Mouse (Mus musculus) kidney, postnatal 36 days (tissue): Measurements from ENCODE around the gene Ebf4.
A peak's percentile ranks its signal among the peaks of the same experiment; 100 is the strongest.
"Not testable (repeated sequence)": the region's sequence is repeated elsewhere in the genome, so short reads cannot be mapped to it uniquely, and the experiment has no call there.

ENCODE experiments used
- DNase-seq, 2 experiments: peaks; one replicate each; pipeline ENCODE4 v3.0.0; 2021 to 2022; ENCODE audit warnings: mixed read lengths in 2 of 2

The Ebf4 gene

DNA sequence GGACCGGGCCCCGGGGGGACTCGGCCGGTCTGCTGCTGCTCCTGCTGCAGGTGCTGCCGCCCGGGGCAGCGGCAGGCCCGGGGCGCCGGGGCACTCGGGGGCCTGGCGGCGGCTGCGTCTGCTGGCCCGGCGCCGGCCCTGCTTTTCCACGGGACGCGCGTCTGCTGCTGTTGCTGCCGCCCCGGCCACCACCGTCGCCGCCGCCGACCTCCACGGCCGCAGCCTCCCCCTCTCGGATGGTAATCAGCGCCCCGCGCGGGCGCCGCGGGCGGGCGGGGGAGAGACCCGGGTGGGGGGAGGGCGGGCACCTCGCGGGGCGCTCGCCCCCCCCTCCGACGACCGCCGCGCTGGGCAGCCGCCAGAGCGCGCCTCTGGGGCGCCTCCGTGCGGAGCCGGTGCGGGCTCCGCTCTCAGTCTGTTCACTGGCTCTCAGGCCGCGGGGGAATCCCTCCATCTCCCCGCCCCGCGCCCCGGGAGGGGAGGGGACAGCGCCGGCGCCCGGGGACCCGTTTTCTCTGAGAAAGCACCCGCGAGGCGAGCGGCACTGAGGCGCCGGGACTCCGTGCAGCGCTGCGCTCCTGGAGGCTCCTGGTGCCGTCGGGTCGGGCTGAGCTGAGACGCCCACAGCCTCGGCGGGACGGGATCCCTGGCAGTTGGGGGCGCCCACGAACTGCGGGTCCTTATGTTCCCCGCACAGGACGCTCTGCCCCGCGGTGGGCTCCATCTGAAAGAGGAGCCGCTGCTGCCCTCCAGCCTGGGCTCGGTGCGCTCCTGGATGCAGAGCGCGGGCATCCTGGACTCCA, 563 bp downstream of the Ebf4 start:
- peak; percentile 34 to 59 for DNase-seq

DNA sequence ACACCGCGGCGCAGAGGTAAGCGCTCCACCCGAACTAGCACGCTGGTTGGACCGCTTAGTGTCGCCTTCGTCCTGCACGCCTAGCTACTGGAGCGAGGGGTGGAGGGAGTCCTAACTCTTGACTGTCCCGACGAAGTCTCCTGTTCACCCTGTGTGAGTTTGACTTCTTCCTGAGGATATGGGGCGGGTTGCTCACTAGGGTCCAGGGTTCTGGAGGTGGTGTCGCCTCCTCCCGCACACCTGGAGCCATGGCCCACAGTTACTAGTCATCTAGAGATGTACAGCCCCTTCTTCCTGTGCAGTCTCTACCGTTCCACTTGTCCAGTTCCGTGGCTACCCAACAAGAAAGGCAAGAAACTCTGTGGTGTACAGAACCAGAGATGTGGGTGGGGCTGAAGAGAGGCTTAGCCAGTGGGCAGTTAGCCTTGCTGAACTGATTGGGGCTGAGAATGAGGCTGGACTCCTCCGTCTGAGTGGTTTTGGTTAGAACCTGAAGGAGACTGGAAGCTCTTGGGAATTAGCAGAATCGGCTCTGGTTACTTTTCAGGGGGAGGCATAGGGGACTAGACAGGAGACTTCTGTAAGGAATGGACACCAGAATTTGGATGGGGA, 1.3 kb downstream of the Ebf4 start:
- DNase-seq, result no peak

DNA sequence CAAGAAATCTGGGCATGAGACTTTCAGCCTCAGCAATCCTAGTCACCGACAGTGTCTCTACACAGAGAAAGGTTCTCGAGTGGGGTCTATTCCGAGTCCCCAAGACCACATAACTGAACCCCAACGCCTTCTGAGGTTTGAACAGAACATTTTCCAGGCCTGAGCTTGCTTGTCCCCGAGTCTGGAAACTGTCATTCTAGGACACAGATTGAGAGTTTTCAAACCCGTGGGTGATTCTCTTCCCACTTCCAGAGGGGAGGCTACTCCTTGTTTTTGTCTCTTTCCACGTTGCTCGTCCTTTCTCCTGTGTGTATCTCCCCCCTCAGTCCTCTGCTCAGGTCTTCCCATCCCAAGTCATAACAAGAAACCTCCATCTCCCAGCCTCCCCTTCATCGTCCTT, 2.6 kb downstream of the Ebf4 start:
- DNase-seq, result no peak

DNA sequence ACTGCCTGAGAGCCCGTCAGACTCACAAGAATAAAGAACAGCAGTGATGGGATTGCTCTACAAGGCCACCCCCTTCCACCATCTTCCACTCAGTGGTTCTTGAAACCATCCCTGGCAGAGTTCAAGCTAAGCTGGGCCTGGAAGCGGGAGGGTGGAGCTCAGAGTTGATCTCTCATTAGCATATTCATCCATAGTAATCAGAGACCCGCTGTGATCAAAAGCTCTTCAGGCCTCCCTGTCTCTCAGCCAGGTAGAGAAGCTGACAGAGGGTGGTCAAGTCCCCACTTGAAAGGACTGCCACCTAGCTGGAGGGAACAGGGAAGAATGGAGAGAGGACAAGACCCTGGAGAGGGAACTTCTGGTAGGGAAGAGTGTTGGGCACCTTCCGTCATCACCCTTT, 8.0 kb downstream of the Ebf4 start:
- no peak for DNase-seq

DNA sequence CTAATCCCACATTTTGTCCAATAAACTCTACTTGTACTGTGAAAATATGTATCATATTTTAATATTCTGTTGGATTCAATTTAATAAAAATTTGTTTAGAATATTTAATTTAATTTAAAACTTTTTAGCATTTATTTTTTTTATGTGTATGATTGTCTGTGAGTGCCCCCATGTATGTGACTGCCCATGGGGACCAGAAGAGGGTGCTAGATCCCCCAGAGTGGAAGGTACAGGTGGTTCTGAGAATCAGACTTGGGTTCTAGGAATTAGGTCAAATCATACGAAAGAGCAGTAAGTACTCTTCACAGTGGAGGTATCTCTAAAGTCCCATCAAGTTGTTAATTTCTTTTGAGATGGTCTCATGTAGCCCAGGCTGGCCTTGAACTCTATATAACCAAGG, 32.1 kb downstream of the Ebf4 start:
- DNase-seq, result no peak

DNA sequence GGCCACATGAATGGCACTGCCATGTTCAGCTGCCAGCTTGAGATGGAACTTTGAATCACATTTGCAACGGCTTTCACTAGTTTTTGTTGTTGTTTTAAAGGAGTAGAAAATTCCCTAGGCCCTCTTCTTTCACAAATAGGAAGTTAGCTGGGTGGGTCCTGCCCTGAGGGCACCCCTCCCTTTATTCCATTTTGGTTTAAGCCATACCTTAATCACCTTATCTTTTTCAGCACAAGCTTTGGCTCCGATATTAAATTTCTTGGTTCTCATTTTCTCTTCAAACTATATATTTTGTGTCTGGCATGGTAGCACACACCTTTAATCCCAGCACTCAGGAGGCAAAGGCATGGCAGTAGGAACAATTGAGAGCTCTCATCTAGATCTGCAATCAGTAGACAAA, 34.5 kb downstream of the Ebf4 start:
- DNase-seq, result no peak

DNA sequence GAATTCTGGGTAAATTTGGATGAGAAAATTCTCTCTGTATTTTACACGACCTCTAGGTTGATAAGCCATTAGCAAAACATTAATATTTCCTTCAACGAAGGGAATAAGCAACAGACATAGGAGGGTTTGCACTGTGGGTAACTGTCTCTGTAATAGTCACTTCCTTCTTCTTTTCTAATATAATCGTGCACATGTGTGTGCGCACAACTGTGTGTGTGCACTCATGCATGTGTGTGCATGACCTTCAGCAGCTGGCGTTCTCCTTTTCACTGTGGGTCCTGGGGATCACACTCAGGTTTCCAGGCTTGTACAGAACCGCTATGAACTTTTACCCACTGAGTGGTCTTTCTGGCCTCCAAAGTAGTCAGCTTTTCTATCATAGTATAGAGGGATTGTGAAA, 40.1 kb downstream of the Ebf4 start:
- DNase-seq, result no peak

DNA sequence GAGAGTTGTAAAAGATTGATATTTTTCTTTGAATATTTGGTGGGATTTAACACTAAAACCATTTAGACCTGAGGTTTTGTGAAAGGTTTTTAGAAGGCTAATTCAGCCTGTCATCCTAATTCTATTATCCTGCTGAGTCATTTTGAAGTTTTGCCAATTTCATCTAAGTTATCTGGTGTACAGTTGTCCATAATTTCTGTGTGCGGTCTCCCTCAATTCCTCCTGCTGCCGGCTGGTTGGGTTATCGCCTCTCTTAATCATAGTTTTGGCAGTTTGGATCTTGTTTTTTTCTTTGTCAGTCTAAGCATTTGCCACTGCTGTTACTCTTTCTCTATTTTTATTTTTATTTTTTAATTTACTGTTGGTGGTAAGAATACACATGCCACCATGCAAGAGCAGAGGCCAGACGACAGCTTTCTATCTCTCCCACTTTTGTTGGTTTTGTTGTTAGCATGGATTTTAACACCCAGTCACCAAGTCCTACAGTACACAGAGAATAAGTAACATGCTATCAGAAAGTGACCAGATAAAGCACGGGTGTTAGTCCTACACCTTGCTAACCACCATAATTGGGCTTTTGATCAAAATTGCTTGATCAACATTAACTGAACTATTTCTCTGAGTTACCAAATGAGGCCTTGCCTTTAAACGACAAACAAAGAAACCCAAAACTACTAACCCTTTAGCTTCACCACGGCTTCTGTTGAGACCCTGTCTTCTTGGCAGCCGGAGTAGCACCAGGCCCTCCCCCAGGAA, 45.7 kb downstream of the Ebf4 start:
- no peak for DNase-seq

DNA sequence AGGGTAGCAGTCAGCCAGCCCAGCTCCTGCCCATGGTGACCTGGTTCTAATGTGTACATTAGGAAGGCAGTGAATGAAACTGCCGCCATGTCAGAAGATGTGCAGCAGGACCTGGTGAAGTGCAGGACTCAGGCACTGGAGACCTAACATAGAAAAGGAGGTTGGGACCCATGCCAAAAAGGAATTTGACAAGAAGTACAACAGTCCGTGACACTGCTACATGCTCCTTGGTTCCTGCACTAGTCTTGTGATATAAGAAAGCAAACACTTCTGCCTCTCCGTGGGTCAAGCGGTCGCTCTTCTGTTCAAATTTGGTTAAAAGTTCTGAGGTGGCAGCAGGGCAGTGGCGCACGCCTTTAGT, 46.2 kb downstream of the Ebf4 start:
- DNase-seq, result no peak

DNA sequence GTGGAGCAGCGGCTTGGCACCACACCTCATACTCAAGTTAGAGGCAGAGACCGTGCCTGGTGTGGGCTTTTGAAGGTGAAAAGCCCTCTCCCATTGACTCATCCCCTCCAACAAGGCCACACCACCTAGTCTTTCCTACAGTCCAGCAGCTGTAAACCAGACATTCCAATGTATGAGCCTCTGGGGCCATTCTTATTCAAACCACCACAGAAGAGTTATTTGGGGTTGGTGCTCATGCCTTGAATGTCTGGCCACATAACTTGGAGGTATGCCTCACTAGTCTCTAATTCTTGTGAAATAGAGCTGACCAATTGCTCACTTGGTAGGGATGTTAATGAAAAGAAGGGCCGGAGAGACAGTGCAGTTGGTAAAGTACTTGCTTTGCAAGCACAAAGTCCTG, 55.4 kb downstream of the Ebf4 start:
- DNase-seq, result no peak

DNA sequence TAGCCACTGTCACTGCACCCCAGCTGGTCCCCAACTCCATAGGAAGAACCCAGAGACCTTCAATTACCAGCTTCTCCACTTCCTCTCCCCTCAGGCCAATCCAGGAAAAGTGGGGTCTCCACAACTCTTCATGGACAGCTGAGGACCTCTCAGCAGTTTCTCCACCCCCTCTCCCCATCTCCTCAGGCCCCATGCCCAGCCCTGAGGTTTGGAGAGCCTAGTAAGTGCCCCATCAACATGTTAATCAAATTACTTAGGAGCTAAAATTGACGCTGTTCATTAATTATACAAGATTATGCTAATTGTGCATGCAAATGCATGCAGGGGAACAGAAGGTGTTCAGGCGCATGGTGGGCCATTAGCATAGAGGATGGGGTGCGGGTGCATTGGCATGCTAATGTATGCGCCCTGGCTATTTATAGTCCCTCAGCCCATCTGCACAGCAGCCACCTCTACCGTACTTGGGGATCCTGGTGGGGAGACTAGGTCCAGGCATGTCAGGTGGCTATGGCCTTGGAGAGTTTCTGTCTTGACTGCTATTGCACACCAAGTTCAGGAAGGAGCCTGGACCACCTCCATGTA, 56.9 kb downstream of the Ebf4 start:
- no peak for DNase-seq

DNA sequence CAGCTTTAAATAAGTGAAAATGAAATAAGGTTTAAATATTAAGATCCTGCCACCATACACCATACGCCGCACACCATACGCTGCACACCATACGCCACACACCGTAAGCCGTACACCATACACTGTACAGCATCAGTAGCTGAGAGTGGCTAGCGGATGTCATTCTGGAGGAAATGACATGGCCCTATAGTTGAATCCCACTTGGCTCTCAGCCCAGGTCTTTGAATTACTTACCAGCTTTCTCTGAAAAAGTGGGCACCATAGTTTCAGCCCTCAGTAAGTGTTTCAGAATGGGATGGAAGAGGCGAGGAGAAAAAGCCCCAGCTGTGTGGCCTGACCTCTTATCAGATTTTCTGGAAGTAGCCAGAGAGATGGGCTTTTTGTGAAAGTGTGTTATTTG, 58.4 kb downstream of the Ebf4 start:
- no peak for DNase-seq

DNA sequence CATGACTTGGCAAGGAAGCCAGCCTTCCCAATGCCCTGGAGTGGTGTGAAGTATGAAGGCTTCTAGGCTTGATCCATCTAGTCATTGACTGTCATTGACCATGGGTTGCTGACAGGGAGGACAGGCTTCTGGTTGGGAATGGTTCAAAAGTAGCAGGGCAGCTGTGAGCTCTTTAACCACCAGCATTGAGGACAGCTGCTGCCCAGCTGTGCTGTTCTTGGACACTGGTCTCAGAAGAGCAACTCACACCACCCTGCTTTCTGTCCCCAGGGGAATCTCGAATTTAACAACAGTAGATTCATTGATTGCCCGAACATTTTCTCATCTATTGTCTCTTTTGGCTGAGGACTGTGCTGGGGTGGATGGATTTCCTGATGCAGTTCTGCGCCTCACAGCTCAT, 58.9 kb downstream of the Ebf4 start:
- no peak for DNase-seq

DNA sequence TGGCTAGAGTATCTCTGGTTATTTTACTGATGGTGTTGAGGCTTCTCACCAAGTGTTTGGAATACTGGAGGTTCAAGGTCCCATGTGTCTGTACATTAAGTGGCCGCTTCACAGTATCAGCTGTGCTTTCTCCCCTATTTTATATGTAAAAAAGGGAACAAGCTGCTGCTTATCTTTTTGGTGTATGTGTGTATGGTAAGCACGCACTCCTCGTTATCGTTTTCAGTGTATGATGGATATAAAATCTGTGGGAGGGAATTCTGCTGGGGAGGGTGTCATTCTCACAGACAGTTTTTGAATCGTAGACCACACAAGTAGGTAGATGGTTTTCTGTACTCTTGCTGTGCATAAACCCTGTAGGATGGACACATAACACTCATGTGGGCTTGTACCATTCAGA, 62.6 kb downstream of the Ebf4 start:
- DNase-seq, result no peak

DNA sequence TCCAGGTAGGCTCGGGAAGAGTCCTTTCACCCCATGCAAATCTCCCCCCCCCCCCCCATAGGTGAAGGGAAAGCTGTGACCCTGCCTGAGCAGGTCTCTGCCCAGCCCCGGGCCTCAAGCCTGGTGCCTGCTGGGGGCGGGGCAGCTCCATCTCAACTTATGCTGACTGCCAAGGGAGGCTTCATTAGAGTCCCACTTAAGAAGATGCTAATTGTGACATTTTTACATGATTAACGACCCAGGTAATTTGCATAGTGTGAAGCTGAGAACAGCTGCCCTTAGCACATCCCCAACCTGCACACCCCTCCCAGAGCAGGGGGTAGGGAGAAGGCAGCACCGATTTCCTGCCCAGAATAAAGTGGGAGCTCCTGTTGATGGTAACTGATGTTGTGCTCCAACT, 63.9 kb downstream of the Ebf4 start:
- DNase-seq, result no peak

DNA sequence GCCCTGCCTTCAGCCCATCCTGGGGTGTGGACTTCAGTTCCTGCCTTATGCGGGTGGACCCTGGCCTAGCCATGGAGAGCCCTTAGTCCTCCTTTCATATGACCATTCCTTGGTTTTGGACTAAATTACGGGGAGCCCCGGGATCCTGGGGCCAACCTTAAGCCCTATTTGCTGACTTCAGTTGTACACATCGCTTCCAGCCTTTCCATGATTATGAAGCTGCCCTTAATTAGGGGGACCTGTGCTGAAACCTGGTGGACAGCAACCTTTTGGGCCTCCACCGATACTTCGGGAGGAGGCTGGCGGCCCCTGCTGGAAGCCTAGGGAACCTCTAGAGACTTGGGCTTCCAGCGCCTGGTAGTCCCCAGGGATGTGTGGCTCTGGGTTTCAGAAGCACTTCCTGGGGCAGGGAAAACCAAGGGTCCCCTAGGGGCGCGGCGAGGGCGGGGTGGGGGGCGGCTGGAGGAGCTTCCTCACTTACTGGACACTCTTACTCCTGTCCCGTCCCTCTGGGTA, 67.6 kb downstream of the Ebf4 start:
- DNase-seq, result peak; percentile 41 to 83

DNA sequence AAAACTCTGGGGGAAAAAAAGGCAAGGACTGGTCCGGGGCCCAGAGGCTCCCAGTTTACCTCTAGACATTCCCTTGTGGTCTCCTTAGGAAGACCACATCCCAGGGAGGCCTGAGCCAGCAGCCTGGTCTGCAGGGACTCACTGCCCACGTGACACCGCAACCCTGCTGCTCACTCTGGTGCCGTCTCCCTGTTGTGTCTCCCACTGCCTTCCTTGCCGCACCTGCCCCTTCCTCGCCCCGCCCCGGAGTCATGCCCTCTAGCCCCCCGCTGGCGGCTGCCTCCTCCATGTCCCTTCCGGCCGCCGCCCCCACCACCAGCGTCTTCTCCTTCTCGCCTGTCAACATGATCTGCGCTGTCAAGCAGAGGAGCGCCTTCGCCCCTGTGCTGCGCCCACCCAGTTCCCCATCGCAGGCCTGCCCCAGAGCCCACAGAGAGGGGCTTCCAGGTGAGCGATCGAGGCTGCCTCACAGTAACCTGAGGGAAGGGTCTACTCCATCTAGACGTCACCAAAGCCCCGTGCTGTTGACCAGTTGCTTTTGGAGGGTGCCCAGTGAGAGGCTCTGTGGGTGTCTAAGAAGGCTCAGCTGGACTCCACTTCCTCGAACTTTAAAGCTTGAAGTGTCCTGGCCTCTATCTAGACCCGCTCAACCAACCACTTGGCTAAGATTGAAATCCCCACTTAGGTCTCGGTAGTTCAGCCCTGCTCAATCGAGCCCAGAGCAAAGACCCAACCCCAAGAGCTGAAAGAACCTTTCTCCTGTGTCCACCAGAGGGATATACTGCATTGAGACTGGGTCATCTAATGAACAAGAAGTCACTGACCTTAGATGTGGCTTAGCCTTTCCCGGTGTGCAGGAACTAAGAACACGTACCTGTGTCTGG, 70.5 kb downstream of the Ebf4 start:
- no peak for DNase-seq

DNA sequence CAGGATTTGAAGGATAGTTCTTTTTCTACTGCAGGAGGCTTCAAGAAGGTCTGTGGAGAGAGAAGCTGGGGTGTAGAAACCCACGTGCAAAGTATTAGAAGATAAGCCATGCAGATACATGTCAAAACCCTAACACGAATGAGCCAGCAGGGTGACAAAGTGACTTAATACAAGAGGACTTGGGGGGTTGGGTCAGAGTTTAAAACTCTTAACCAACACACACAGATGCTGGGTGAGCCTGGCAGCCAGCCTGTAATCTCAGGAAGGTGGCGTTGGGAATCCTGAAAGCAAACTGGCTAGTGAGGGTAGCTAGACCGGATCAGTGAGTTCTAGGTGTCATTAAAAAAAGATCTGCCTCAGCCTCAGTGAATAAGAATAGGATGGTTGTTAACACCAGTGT, 72.4 kb downstream of the Ebf4 start:
- no peak for DNase-seq

DNA sequence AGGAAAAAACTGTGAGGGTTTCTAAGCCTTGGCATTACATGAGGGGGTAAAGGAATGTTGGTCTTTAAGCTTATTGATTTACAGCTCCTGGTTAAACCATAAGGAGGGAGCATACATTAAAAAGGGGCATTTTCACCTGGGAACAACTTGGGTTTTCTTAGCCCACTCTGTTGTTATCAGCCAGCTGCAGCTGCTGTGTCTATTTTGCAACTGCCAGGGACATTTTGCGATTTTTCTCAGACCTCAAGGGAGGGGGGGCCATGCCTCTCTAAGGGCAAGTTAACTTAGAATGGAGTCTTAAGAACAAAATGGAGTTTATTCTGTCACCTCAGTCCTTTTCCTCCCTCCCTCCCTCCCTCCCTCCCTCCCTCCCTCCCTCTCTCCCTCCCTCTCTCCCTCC, 78.1 kb downstream of the Ebf4 start:
- not testable (repeated sequence) for DNase-seq

DNA sequence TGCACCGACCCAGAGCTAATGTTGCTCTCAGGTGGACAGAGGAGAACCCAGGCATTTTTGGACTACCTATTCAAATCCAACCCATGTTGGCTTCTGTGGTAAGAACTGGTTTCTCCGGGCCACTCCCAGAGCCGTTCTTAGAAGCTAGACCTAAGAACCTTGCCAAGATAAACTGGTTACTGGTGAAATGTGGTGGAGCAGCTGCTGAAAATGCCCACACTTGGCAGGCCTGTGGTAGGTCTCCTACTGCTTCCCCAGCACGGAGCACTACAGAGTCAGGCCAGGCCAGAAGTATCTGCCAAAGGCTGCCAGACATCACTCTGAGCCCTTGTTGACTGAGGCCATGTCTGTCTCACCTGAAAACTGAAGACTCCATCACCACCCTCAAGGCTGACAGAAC, 80.0 kb downstream of the Ebf4 start:
- no peak for DNase-seq

DNA sequence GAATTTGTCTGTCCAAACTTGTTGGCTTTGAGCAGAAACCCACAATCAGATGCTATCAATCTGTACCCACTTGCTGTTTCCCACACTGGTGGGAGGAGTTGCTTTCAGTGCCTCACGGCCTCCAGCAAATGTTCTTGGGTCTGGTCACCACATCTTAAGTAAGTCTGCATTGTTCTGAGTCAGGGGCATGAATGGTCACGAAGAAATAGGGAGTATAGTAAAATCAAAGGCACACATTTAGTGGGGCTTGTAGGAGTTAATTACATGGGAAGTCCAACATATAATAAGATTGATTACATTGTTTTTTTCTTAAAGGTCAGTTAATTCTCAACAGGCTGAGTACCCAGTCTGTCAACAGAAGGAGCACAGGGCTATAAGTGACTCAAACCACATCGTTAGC, 88.2 kb downstream of the Ebf4 start:
- DNase-seq, result no peak

DNA sequence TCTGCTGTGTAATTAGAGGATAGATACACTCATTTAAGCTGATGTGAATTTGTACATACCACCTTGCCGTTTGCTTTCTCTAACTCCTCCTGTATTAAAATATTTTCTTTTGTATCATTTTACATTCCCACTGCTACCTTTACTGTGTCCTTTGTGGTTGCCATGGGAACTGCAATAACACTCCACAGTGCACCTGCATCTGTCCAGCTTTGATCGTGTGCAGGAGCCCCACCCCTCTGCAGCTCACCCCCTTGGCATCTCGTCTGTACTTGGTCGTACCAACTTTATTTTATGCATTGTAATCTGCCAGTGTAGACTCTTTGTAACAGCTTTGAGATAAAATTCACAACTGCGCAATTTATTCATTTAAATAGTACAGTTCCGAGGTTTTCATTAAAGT, 88.9 kb downstream of the Ebf4 start:
- DNase-seq, result no peak

DNA sequence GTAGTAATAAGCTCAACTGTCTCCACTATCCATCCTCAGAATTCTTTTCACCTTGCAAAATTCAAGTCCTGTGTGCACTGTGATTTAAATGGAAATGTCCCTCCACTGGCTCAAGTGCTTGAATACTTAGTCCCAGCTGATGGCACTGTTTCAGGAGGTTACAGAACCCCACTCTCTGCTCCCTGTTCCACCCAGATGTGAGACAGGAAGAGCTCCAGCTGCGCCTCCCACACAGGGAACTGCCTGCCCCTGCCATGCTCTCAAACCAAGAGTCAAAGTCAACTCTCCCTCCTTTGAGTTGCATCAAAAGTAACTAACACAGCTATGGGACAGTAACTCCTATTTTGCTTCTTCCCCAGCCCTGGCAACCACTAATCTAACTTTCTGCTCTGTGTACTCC, 91.2 kb downstream of the Ebf4 start:
- no peak for DNase-seq
